Mouse (Mus musculus): ENCODE results near the gene Opa3. TPM values are rescaled to one million over a fixed set of nuclear protein-coding genes. Genes with fewer than 3 reads are reported as not detected.

Gene Opa3
- total and polyA plus RNA-seq, 3 experiments = 9.4 to 21.2 (median 11.9) TPM

GRCm38 (mm10) chr7:19272173-19272764 is 44.1 kb downstream of the Opa3 start (continued):
- no peak for TF ChIP-seq CTCF (conservative IDR thresholded peaks at IDR 0.05 in 1 of 2, IDR thresholded peaks at IDR 0.05 in 1 of 2; ENCODE audit: low read depth in 2 of 2, low read length in 2 of 2)
- TF ChIP-seq E2F4 (IDR thresholded peaks at IDR 0.05; ENCODE audit: insufficient replicate concordance, low read depth, low read length) = no peak
- no peak for TF ChIP-seq POLR2AphosphoS2 (IDR thresholded peaks at IDR 0.05; ENCODE audit: low read depth, low read length)
- TF ChIP-seq ELF1 (IDR thresholded peaks at IDR 0.05; ENCODE audit: low read depth, low read length) = 0 out of 2 replicates have a peak, but pooled peaks have one; percentile 7
- TF ChIP-seq ZKSCAN1 (IDR thresholded peaks at IDR 0.05; ENCODE audit: borderline replicate concordance, low read depth, low read length) = no peak
- TF ChIP-seq SMC3 (IDR thresholded peaks at IDR 0.05; ENCODE audit: low read depth, low read length) = no peak

DNA sequence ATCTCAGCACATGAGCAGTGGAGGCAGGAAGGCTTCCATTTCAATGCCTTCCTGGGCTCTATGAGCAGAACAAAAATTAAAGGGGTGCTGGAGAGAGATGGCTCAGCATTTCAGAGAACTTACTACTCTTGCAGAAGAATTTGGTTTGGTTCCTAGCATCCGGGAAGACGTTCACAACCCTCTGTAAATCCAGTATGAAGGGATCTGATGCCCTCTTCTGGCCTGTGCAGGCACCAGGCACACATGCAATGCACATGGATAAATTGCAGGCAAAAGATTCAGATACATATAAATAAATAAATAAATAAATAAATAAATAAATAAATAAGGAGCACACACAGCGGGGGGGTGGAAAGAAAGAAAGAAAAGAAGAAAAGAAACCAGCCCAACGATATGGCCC is 48.1 kb downstream of the Opa3 start:
- H3K4me3 ChIP-seq (replicated peaks in 1 of 3; ENCODE audit: low read depth in 2 of 3, low read length in 2 of 3, poor library complexity in 1 of 3) = no peak overlapping the region
- no peaks in the 10 kb centered on the region for H3K27me3 ChIP-seq (replicated peaks)
- H3K79me2 ChIP-seq (replicated peaks; ENCODE audit: control insufficient read depth, extremely low read depth, insufficient read depth, poor library complexity, severe bottlenecking) = peaks cover 2% of the 10 kb centered on the region
- H3K9me3 ChIP-seq (replicated peaks; ENCODE audit: low read length) = peaks cover 2% of the 10 kb centered on the region
- TF ChIP-seq SMC3 (IDR thresholded peaks at IDR 0.05; ENCODE audit: low read depth, low read length) (peak; percentile 69), ZC3H11A (IDR thresholded peaks at IDR 0.05; ENCODE audit: low read depth, low read length) (no peak), RAD21 (IDR thresholded peaks at IDR 0.05; ENCODE audit: low read depth, low read length) (peak; percentile 59), CTCF (conservative IDR thresholded peaks at IDR 0.05 in 1 of 2, IDR thresholded peaks at IDR 0.05 in 1 of 2; ENCODE audit: low read depth in 2 of 2, low read length in 2 of 2) (peak; percentile 16 to 61; a peak in 2 of 4 replicates)
- H3K4me2 ChIP-seq (ENCODE audit: insufficient read depth, low read depth, poor library complexity, severe bottlenecking) = no peak overlapping the region
- H3K36me3 ChIP-seq (replicated peaks in 1 of 2; ENCODE audit: control insufficient read depth in 1 of 2, insufficient read depth in 1 of 2, low read length in 1 of 2) = no peaks in the 10 kb centered on the region
- in situ Hi-C loops (cut with MboI; ENCODE audit: low pct_ligation_motif_present, low pct_unique_long_range_greater_than_20kb, low sequenced_read_pairs) (no loop called here), dilution Hi-C loops (cut with MboI; ENCODE audit: extremely low pct_ligation_motif_present, extremely low pct_unique_long_range_greater_than_20kb, low sequenced_read_pairs) (no loop called here)
- H3K4me1 ChIP-seq (ENCODE audit: control insufficient read depth in 1 of 2, insufficient read depth in 2 of 2) = peaks cover 2 to 38% of the 10 kb centered on the region in 2 experiments; a peak in 3 of 4 replicates
- H3K9ac ChIP-seq (ENCODE audit: insufficient read depth, low read depth) = no peak overlapping the region
- no peak overlapping the region for H3K27ac ChIP-seq (ENCODE audit: insufficient read depth, low read depth)
- no peak for DNase-seq (ENCODE audit: extremely low read depth)

DNA sequence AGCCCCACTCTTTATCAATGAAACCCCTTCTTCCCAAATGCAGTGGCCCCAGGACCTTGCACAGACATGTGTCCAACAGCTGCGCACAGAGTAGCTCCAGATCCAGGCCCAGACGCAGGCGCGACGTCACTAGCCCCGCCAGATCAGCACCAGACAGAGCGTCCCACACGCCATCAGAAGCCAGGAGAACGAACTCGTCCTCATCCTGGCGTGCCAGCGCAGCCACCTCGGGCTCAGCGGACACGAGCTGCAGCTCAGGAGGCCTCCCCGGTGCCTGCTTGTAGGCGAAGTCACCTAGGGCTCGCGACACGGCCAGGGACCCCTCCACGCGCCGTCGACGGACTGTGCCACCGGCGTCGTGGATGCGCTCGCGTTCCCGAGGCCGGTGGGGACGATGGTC is 50.9 kb downstream of the Opa3 start:
- Histone ChIP-seq H3K9me3 (replicated peaks; ENCODE audit: low read length) (peaks cover 2% of the 10 kb centered on the region), H3K79me2 (replicated peaks; ENCODE audit: control insufficient read depth, extremely low read depth, insufficient read depth, poor library complexity, severe bottlenecking) (no peaks in the 10 kb centered on the region), H3K4me2 (ENCODE audit: insufficient read depth, low read depth, poor library complexity, severe bottlenecking) (no peak overlapping the region), H3K36me3 (replicated peaks in 1 of 2; ENCODE audit: control insufficient read depth in 1 of 2, insufficient read depth in 1 of 2, low read length in 1 of 2) (no peaks in the 10 kb centered on the region), H3K27me3 (replicated peaks) (peaks cover 13% of the 10 kb centered on the region), H3K27ac (ENCODE audit: insufficient read depth, low read depth) (no peak overlapping the region), H3K9ac (ENCODE audit: insufficient read depth, low read depth) (no peak overlapping the region), H3K4me3 (replicated peaks in 1 of 3; ENCODE audit: low read depth in 2 of 3, low read length in 2 of 3, poor library complexity in 1 of 3) (no peak overlapping the region), H3K4me1 (ENCODE audit: control insufficient read depth in 1 of 2, insufficient read depth in 2 of 2) (peaks cover 2 to 37% of the 10 kb centered on the region in 2 experiments; a peak in 3 of 4 replicates)
- DNase-seq (ENCODE audit: extremely low read depth) = no peak
- dilution Hi-C loops (cut with MboI; ENCODE audit: extremely low pct_ligation_motif_present, extremely low pct_unique_long_range_greater_than_20kb, low sequenced_read_pairs) (no loop called here), in situ Hi-C loops (cut with MboI; ENCODE audit: low pct_ligation_motif_present, low pct_unique_long_range_greater_than_20kb, low sequenced_read_pairs) (no loop called here)
- TF ChIP-seq KAT2A (IDR thresholded peaks at IDR 0.05; ENCODE audit: insufficient replicate concordance, low read length) (no peak), ZC3H11A (IDR thresholded peaks at IDR 0.05; ENCODE audit: low read depth, low read length) (no peak), CHD1 (IDR thresholded peaks at IDR 0.05; ENCODE audit: low read depth, low read length) (no peak), POLR2A (IDR thresholded peaks at IDR 0.05; ENCODE audit: low read depth, low read length) (no peak), SMC3 (IDR thresholded peaks at IDR 0.05; ENCODE audit: low read depth, low read length) (no peak), MAFK (IDR thresholded peaks at IDR 0.05; ENCODE audit: insufficient replicate concordance, low read length) (no peak), ZNF384 (IDR thresholded peaks at IDR 0.05; ENCODE audit: low read depth, low read length) (no peak), MYC (IDR thresholded peaks at IDR 0.05; ENCODE audit: low read depth, low read length) (no peak), RCOR1 (conservative IDR thresholded peaks at IDR 0.05; ENCODE audit: low read depth, low read length) (no peak), RAD21 (IDR thresholded peaks at IDR 0.05; ENCODE audit: low read depth, low read length) (no peak)
